Mouse (Mus musculus): Measurements from ENCODE around the gene Hist2h2bb. TPM values are rescaled to one million over a fixed set of nuclear protein-coding genes. Genes with fewer than 3 reads are reported as not detected.
"Not testable (repeated sequence)": the region's sequence is repeated elsewhere in the genome, so short reads cannot be mapped to it uniquely, and the experiment has no call there.

Hist2h2bb gene
- polyA plus RNA-seq, 1 experiment from 2014 or later: 18.6 TPM

DNA sequence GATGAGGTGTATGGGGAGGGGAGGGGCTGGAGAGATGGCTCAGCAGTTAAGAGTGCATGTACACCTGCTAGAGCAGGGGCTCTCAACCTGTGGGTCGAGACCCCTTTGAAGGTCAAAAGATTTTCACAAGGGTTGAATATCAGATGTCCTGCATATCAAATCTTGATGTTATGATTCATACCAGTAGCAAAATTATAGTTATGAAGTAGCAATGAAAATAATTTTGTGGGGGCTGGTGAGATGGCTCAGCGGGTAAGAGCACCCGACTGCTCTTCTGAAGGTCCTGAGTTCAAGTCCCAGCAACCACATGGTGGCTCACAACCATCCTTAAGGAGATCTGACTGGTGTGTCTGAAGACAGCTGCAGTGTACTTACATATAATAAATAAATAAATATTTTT lies 21.2 kb downstream of the Hist2h2bb start:
- H3K9me3 ChIP-seq (replicated peaks; ENCODE audit: control insufficient read depth, low read length); H3K36me3 ChIP-seq (replicated peaks; ENCODE audit: control insufficient read depth, insufficient read depth, low read depth, low read length); H3K27me3 ChIP-seq (ENCODE audit: control insufficient read depth, insufficient read depth, low read length); H3K4me3 ChIP-seq (ENCODE audit: low read depth, low read length); H3K4me2 ChIP-seq (ENCODE audit: low read depth, low read length); DNase-seq (ENCODE audit: low spot score); ATAC-seq (replicated peaks; ENCODE audit: insufficient number of reproducible peaks, low FRiP score, low TSS enrichment, low read depth); H3K9ac ChIP-seq (replicated peaks; ENCODE audit: low read length); H3K27ac ChIP-seq (replicated peaks; ENCODE audit: low read depth, low read length); H3K4me1 ChIP-seq (ENCODE audit: control insufficient read depth, insufficient read depth, low read length): not testable (repeated sequence)
- 97% methylated on average over 3 of the region's 3 CpGs for WGBS

- Histone ChIP-seq H3K4me1 (ENCODE audit: control insufficient read depth, insufficient read depth, low read length) (no peaks in the 10 kb centered on the region), H3K9ac (replicated peaks; ENCODE audit: low read length) (no peak overlapping the region), H3K4me2 (ENCODE audit: low read depth, low read length) (no peak overlapping the region), H3K27ac (replicated peaks; ENCODE audit: low read depth, low read length) (no peak overlapping the region), H3K27me3 (ENCODE audit: control insufficient read depth, insufficient read depth, low read length) (no peaks in the 10 kb centered on the region), H3K9me3 (replicated peaks; ENCODE audit: control insufficient read depth, low read length) (no peaks in the 10 kb centered on the region), H3K4me3 (ENCODE audit: low read depth, low read length) (no peak overlapping the region), H3K36me3 (replicated peaks; ENCODE audit: control insufficient read depth, insufficient read depth, low read depth, low read length) (no peaks in the 10 kb centered on the region)
- 55% methylated on average over 6 of the region's 6 CpGs for WGBS
- ATAC-seq (replicated peaks; ENCODE audit: insufficient number of reproducible peaks, low FRiP score, low TSS enrichment, low read depth) (no peak), DNase-seq (ENCODE audit: low spot score) (no peak)
Observed at GRCm38 (mm10) chr3:96292641-96293040, 23.1 kb downstream of the Hist2h2bb start.

GRCm38 (mm10) chr3:96293368-96293767 lies 23.8 kb downstream of the Hist2h2bb start:
- Histone ChIP-seq H3K4me1 (ENCODE audit: control insufficient read depth, insufficient read depth, low read length) (no peaks in the 10 kb centered on the region), H3K9me3 (replicated peaks; ENCODE audit: control insufficient read depth, low read length) (no peaks in the 10 kb centered on the region), H3K9ac (replicated peaks; ENCODE audit: low read length) (no peak overlapping the region), H3K4me3 (ENCODE audit: low read depth, low read length) (no peak overlapping the region), H3K4me2 (ENCODE audit: low read depth, low read length) (no peak overlapping the region), H3K27me3 (ENCODE audit: control insufficient read depth, insufficient read depth, low read length) (no peaks in the 10 kb centered on the region), H3K27ac (replicated peaks; ENCODE audit: low read depth, low read length) (no peak overlapping the region), H3K36me3 (replicated peaks; ENCODE audit: control insufficient read depth, insufficient read depth, low read depth, low read length) (no peaks in the 10 kb centered on the region)
- DNase-seq (ENCODE audit: low spot score) (no peak), ATAC-seq (replicated peaks; ENCODE audit: insufficient number of reproducible peaks, low FRiP score, low TSS enrichment, low read depth) (no peak)
- 56% methylated on average over 5 of the region's 5 CpGs for whole genome bisulfite sequencing

DNA sequence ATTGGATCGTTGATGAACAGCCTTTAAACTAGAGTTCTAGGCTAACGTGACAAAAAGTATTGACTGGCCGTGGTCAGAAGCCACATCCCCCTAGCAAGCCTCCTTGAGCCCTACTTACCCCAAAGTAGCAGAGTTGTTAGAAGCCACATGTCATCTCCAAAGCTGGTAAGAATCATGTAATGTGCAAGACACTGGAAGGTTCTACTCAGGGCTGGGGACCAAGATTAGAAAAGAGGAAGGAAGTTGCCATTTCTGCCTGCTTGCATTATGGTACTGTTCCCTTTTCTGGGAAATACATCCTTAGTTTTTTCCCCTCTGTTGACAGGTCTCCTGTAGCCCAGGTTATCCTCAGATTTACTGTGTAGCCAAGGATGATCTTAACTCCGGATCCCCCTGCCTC lies 24.2 kb downstream of the Hist2h2bb start, which contains the start of gene Fcgr1:
TSS of gene Fcgr1 (minus strand) at position 183 of the 400 bp plus-strand sequence.
- DNase-seq (ENCODE audit: low spot score): no peak
- Histone ChIP-seq H3K27me3 (ENCODE audit: control insufficient read depth, insufficient read depth, low read length) (no peaks in the 10 kb centered on the region), H3K36me3 (replicated peaks; ENCODE audit: control insufficient read depth, insufficient read depth, low read depth, low read length) (no peaks in the 10 kb centered on the region), H3K9ac (replicated peaks; ENCODE audit: low read length) (no peak within 1 kb of the TSS), H3K4me1 (ENCODE audit: control insufficient read depth, insufficient read depth, low read length) (no peaks in the 10 kb centered on the region), H3K27ac (replicated peaks; ENCODE audit: low read depth, low read length) (no peak within 1 kb of the TSS), H3K4me3 (ENCODE audit: low read depth, low read length) (no peak within 1 kb of the TSS), H3K4me2 (ENCODE audit: low read depth, low read length) (no peak within 1 kb of the TSS), H3K9me3 (replicated peaks; ENCODE audit: control insufficient read depth, low read length) (no peaks in the 10 kb centered on the region)
- no peak for ATAC-seq (replicated peaks; ENCODE audit: insufficient number of reproducible peaks, low FRiP score, low TSS enrichment, low read depth)
- WGBS: 81% methylated on average over 4 of the region's 4 CpGs

DNA sequence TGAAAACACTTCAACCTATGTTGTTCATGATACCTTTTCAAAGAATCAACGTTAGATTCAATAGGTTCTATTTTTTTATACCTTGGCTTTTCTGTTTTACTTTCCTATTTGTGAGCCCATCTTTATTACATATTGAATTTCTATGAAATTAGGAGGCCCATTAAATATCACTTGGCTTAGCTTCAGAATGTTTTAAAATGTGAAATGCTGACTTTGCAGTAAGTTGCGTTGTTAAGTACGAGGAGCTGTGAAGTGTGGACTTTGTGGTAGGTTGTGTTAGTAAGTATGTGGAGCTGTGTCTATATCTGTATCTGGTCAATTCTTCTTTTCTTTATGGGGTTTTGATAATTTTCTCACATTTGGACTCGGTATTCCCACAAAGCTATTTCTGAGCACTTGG lies 28.8 kb downstream of the Hist2h2bb start:
- no peak overlapping the region for H3K9ac ChIP-seq (replicated peaks; ENCODE audit: low read length)
- ATAC-seq (replicated peaks; ENCODE audit: insufficient number of reproducible peaks, low FRiP score, low TSS enrichment, low read depth): no peak
- WGBS: 89% methylated on average over 4 of the region's 4 CpGs
- no peak overlapping the region for H3K27ac ChIP-seq (replicated peaks; ENCODE audit: low read depth, low read length)
- no peak overlapping the region for H3K4me2 ChIP-seq (ENCODE audit: low read depth, low read length)
- DNase-seq (ENCODE audit: low spot score): no peak
- H3K9me3 ChIP-seq (replicated peaks; ENCODE audit: control insufficient read depth, low read length): no peaks in the 10 kb centered on the region
- H3K27me3 ChIP-seq (ENCODE audit: control insufficient read depth, insufficient read depth, low read length): no peaks in the 10 kb centered on the region
- H3K36me3 ChIP-seq (replicated peaks; ENCODE audit: control insufficient read depth, insufficient read depth, low read depth, low read length): no peaks in the 10 kb centered on the region
- H3K4me3 ChIP-seq (ENCODE audit: low read depth, low read length): no peak overlapping the region
- H3K4me1 ChIP-seq (ENCODE audit: control insufficient read depth, insufficient read depth, low read length): no peaks in the 10 kb centered on the region

- Histone ChIP-seq H3K27me3 (ENCODE audit: control insufficient read depth, insufficient read depth, low read length) (no peaks in the 10 kb centered on the region), H3K36me3 (replicated peaks; ENCODE audit: control insufficient read depth, insufficient read depth, low read depth, low read length) (no peaks in the 10 kb centered on the region), H3K9me3 (replicated peaks; ENCODE audit: control insufficient read depth, low read length) (no peaks in the 10 kb centered on the region), H3K9ac (replicated peaks; ENCODE audit: low read length) (no peak overlapping the region), H3K4me2 (ENCODE audit: low read depth, low read length) (no peak overlapping the region), H3K4me3 (ENCODE audit: low read depth, low read length) (no peak overlapping the region), H3K27ac (replicated peaks; ENCODE audit: low read depth, low read length) (no peak overlapping the region), H3K4me1 (ENCODE audit: control insufficient read depth, insufficient read depth, low read length) (no peaks in the 10 kb centered on the region)
- ATAC-seq (replicated peaks; ENCODE audit: insufficient number of reproducible peaks, low FRiP score, low TSS enrichment, low read depth) (no peak), DNase-seq (ENCODE audit: low spot score) (no peak)
- 95% methylated on average over 2 of the region's 2 CpGs for WGBS
Observed at GRCm38 (mm10) chr3:96299562-96299961, 30.0 kb downstream of the Hist2h2bb start.

DNA sequence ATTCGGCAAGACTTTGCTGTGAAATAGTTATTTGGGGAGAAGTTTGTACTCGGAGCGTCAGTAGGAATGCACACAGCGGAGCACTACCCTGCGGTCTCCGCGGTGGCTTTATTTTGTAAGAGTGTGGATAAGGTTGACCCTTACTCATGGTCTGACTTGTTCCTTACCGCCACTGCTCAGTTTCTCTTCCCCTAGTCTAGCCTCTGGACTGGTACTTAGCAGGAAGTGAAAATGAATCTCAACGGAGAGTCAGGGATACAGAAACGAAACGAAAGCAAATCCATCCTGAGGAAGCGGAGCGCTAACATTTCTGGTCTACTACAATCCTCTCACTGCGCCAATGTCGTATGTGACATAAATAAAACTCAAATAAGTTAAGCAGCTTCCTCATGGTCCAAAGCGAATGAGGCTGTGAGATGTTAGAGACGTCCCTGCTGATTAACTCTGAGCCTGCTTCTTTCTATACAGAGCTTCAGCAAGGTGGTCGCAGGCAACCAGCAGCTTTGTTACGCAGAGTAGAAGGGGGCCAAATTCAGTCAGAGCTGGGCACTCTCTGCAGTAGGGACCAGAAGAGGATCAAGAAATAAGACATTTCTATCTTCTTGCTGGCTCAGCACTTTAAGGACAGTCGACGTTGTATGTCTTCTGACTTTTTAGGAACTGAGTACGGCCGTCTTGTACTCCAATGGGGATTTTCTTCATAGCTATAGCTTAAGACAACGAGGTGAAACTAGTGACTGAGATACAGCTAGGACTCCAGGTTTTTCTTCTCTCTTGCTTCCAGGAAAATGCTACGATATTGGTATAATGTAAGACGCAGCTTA lies 31.4 kb downstream of the Hist2h2bb start:
- H3K4me2 ChIP-seq (ENCODE audit: low read depth, low read length): no peak overlapping the region
- DNase-seq (ENCODE audit: low spot score) (no peak), ATAC-seq (replicated peaks; ENCODE audit: insufficient number of reproducible peaks, low FRiP score, low TSS enrichment, low read depth) (no peak)
- H3K9ac ChIP-seq (replicated peaks; ENCODE audit: low read length): no peak overlapping the region
- H3K27me3 ChIP-seq (ENCODE audit: control insufficient read depth, insufficient read depth, low read length): no peaks in the 10 kb centered on the region
- no peaks in the 10 kb centered on the region for H3K36me3 ChIP-seq (replicated peaks; ENCODE audit: control insufficient read depth, insufficient read depth, low read depth, low read length)
- 73% methylated on average over 26 of the region's 26 CpGs for whole genome bisulfite sequencing
- H3K27ac ChIP-seq (replicated peaks; ENCODE audit: low read depth, low read length): no peak overlapping the region
- no peaks in the 10 kb centered on the region for H3K9me3 ChIP-seq (replicated peaks; ENCODE audit: control insufficient read depth, low read length)
- no peak overlapping the region for H3K4me3 ChIP-seq (ENCODE audit: low read depth, low read length)
- no peaks in the 10 kb centered on the region for H3K4me1 ChIP-seq (ENCODE audit: control insufficient read depth, insufficient read depth, low read length)

DNA sequence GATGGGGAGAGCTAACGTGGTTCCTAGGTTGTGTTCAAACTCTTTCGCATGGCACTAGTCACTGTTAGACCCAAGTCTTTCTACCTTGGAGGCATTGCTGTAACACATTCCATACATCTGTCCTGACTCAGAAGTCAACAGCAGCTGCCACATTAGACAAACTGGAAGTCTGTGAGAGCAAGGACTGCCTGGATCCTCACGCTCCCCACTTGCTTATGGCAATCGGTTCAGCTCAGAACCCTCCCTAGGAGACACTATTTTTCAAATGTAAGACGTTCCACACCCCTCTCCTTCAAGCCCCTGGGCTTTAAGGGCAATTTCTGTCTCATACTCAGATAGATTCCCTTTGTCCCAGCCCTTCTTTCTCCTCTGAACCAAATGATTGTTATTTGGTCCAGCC lies 32.5 kb downstream of the Hist2h2bb start:
- no peak for ATAC-seq (replicated peaks; ENCODE audit: insufficient number of reproducible peaks, low FRiP score, low TSS enrichment, low read depth)

More for the DNA sequence above, 32.5 kb downstream of the Hist2h2bb start:
- Histone ChIP-seq H3K27me3 (ENCODE audit: control insufficient read depth, insufficient read depth, low read length) (no peaks in the 10 kb centered on the region), H3K27ac (replicated peaks; ENCODE audit: low read depth, low read length) (no peak overlapping the region), H3K36me3 (replicated peaks; ENCODE audit: control insufficient read depth, insufficient read depth, low read depth, low read length) (no peaks in the 10 kb centered on the region), H3K9me3 (replicated peaks; ENCODE audit: control insufficient read depth, low read length) (no peaks in the 10 kb centered on the region), H3K4me2 (ENCODE audit: low read depth, low read length) (no peak overlapping the region), H3K4me3 (ENCODE audit: low read depth, low read length) (no peak overlapping the region), H3K4me1 (ENCODE audit: control insufficient read depth, insufficient read depth, low read length) (no peaks in the 10 kb centered on the region), H3K9ac (replicated peaks; ENCODE audit: low read length) (no peak overlapping the region)
- no peak for DNase-seq (ENCODE audit: low spot score)
- 81% methylated on average over 5 of the region's 5 CpGs for WGBS

Data from embryonic facial prominence, embryonic 11.5 days (tissue).